Mouse (Mus musculus) MEL (cell line): ENCODE results near the gene 1700016K19Rik.

Experiments used
- CTCF ChIP-seq, 3 experiments: IDR thresholded peaks in 2 of 3; conservative IDR thresholded peaks in 1 of 3; 2 replicates each; pipeline ENCODE4 v1.5.1; 2011 to 2012; ENCODE audit warnings: low read length in 3 of 3, low read depth in 2 of 3, mild to moderate bottlenecking in 2 of 3, improper control_type of control experiment in 1 of 3, inconsistent platforms in 1 of 3, mixed read lengths in 1 of 3, moderate library complexity in 1 of 3; ENCODE audit not compliant: control insufficient read depth in 1 of 3, insufficient read depth in 1 of 3, poor library complexity in 1 of 3, severe bottlenecking in 1 of 3
- EP300 ChIP-seq, 2 experiments: IDR thresholded peaks; 2 replicates each; pipeline ENCODE4 v1.6.1; 2011; ENCODE audit warnings: improper control_type of control experiment in 2 of 2, low read length in 2 of 2, low read depth in 1 of 2, mild to moderate bottlenecking in 1 of 2
- TAL1 ChIP-seq: IDR thresholded peaks from 2 replicates; pipeline ENCODE4 v1.6.1; 2012; ENCODE audit warnings: mild to moderate bottlenecking, inconsistent platforms, low read length, moderate library complexity, mixed read lengths
- TCF12 ChIP-seq: IDR thresholded peaks from 2 replicates; pipeline ENCODE4 v1.6.1; 2014; ENCODE audit warnings: low read depth, mild to moderate bottlenecking, inconsistent platforms, low read length, improper control_type of control experiment, moderate library complexity
- UBTF ChIP-seq: IDR thresholded peaks from 2 replicates; pipeline ENCODE4 v1.6.1; 2012; ENCODE audit warnings: low read depth, mild to moderate bottlenecking, inconsistent platforms, low read length, improper control_type of control experiment, moderate library complexity, borderline replicate concordance; ENCODE audit not compliant: insufficient read depth

- TF ChIP-seq EP300 (IDR thresholded peaks at IDR 0.05; ENCODE audit: low read depth in 1 of 2, low read length in 2 of 2) (no peak), UBTF (no peak), CTCF (IDR thresholded peaks at IDR 0.05 in 2 of 3, conservative IDR thresholded peaks at IDR 0.05 in 1 of 3; ENCODE audit: control insufficient read depth in 1 of 3, insufficient read depth in 1 of 3, low read depth in 2 of 3, low read length in 3 of 3, poor library complexity in 1 of 3, severe bottlenecking in 1 of 3) (no peak), TAL1 (no peak), TCF12 (no peak)
These were observed 20.2 kb downstream of the 1700016K19Rik start for GRCm38 (mm10) chr11:76019879-76020278.
